Mouse (Mus musculus): ENCODE data around the gene Coro1c.
"Not testable (repeated sequence)": the region's sequence is repeated elsewhere in the genome, so short reads cannot be mapped to it uniquely, and the experiment has no call there.

The Coro1c gene

DNA sequence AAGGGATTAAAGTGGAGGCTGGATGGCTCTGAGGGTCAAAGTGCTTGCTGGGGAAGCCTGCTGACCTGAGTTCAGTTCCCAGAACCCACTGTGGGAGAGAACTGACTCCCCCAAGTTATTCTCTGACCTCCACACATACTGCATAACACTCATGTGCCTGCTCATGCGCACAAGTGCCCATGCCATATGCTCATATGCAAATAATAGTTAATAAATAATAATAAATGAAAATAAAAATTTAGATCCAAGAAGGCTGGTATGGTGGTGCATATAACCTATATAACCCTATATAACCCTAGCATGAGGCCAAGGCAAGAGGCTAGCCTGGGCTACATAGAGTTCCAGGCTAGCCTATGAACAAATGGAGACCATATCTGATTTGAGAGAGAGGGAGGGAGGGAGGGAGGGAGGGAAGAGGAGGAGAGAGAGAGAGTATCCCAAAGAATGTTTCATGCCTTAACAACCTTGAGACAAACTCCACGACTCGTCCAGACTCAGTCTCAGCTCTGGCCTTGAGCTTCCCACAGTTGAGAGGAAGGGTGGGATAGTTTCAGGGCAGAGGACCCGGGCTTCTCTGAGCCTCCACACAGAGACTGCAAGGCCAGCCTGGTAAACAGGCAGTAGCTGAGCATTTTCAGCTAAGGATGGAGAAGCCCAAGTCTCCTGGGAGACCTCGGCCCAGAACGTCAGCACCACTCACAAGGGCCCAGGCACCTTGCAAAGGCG, 78.8 kb downstream of the Coro1c start:
- no peak for DNase-seq (ENCODE audit: low spot score)

DNA sequence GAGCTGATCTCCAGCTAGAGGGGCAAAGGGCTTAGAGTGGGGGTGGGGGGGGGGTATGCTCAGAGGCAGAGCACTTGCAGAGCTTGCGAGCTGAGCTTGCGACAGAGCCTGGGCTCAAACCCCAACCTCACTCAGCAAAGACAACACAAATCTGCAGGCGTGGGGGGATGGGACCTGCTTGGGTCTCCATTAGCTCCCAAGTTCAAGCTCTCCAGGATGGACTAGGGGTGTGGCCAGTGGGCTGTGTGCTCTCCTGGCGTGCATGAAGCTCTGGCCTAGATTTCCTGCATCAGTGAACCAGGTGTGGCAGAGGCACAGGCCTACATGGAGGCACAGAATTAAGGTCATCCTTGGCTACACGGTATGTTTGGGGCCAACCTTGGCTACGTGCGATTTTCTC, 80.1 kb downstream of the Coro1c start:
- no peak for DNase-seq (ENCODE audit: low spot score)

DNA sequence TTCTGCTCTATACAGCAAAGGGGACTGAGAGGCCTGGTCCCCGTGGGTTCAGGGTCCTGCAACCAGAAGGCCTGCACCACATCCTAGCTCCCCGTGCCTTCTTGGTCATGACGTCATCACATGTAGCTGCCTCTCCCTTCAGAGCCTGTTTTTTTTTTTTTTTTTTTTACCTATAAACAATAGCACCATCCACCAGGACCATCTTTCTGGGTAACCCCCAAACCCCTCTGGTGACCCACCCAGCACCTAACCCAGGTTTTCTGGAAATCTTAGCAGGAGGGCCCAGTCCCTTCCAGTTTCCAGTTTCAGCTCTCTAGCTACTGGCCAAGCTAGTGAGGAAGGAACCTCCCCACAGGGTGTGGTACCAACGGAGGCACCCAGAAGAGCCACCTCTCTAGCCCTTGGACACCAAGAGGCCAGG, 80.6 kb downstream of the Coro1c start:
- DNase-seq (ENCODE audit: low spot score), result no peak

DNA sequence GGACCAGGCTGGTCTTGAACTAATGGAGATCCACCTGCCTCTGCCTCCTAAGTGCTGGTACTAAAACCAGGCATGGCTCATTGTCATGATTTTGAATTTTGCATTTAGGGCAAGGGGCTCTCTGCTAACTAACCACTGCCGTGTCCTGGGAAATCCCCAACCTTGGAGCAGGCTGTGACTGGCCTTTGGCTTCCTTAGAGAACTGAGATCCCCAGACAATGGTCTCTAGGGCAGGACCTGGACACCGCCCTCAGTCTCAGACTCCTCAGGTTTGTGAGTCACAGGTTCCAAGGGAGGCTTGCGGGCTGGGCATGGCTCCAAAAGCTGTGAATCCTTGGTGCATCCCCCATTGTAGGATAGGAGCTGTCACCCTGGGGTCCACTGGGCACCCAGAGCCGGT, 81.9 kb downstream of the Coro1c start:
- DNase-seq (ENCODE audit: low spot score), result no peak

- DNase-seq (ENCODE audit: low spot score), result no peak
Measured at GRCm38 (mm10) chr5:113825558-113825957, 83.0 kb downstream of the Coro1c start.

DNA sequence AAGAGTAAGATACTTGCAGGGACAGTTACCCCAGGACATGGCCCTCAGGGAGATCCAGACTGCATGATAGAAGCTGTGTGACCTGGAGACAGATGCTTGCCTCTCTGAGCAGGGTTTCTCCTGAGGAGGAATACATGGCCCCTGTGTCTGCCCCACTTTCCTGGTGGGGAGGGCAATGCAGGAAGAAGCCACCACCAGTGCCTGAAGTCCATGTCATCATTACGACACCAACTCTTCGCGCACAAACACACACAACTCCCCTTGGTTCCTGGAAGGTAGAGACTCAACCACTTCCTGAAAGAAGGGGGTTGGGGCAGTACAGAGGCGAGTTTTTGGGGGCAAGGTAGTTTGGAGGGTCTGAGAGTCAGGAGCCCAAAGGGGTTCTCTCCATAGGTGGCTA, 84.3 kb downstream of the Coro1c start:
- DNase-seq (ENCODE audit: low spot score), result no peak

DNA sequence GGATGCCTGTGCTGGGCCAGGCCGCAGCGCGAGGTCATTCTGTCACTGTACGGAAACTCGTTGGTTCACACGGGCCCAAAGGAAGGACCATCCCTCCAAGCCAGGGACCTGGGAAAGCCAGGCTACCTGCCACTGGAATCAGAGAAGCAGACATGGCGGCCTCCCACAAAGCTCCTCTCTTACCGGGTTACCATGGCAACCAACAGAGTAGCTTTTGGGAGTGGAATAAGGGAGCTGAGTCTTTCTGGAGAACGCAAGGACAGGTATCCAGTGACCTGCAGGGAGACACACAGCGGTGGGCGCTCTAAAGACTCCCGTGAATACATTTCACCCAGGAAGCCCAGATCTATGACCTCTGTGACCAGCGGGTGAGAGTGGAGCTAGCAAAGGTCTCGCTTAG, 90.0 kb downstream of the Coro1c start:
- DNase-seq (ENCODE audit: low spot score), result no peak

DNA sequence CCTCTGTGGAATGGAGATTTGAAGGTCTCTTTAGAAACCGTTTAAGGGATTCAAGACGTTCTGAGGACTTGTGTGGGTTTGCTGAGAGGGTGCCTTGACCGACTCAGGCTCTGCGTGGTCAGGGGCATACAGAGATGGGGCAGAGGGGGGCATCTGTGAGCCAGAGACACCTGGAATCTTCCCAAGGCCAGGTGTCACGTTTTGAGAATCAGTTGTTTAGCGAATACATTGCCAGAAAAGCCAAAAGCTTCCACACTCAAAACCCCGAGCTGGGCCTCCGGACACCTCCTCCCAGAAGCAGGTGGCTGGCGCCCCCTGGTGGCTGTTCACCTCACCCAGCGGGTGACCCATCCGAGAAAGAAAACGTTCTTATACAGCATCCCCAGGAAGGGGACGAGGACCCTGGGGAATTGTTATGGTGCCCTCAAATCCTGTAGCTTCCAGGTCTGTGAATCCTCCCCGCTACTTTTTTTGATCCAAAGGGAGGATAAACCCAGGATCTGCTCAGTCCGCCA, 92.9 kb downstream of the Coro1c start:
- peak; percentile 76 for DNase-seq (ENCODE audit: low spot score)

DNA sequence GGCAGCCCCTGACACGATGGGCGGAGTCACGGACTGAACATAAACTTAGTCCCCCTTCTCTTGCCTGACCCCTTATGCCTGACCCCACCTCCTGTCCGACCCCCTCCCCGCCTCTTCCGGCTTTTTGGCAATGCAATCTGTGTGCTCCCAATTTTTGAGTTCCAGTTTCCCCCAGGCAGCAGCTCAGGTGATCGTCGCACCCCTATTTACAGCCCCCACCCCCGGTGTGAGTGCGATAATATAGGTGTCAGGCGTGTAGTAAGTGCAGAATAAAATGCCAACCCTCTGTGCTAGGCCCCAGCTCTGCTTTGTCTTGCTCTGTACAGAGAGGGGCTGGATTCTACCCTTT, 93.5 kb downstream of the Coro1c start:
- DNase-seq (ENCODE audit: low spot score), result no peak

DNA sequence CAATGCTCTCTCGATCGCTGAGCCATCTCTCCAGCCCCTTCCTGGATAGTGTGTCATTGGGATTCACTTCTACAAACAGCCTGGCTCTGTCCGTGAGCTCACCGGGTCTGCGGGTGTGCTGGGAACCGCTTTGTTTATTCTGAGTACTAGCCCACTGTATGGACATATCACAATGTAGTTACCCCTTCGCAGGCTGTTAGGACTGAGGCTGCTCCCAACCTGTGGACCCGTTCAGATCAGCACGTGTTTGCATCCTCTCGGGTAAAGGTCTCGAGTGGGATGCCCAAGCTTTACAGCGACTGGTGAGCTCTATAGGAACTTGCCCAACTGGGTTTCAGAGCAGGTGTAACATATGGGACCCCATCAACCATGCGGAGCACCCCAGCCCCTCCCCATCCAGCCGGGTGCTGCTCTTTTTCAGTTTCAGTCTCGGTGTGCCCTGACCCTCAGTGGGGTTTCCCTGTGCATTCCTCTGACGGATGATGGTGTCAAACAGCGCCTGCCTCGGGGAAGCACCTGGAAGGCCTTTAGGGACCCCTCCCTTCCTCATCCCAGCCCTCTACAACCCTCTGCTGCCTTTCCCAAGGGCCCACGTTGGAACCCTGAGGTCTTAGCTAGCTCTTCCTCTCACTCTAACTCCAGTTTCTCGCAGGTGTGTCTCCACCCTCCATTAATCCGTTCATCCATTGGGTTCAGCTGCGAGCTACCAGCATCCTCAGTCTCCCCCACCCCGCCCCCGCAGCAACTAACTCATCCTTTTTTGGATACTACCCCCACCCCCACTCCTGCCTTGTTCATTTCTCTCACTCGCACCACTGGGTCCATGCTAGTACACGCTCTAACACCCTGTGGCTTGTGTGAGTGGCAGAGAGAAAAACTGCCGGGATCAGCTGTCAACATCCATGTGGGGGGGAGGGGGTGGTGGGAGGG, 94.2 kb downstream of the Coro1c start:
- DNase-seq (ENCODE audit: low spot score), result no peak

GRCm38 (mm10) chr5:113813608-113814007, 95.0 kb downstream of the Coro1c start:
- no peak for DNase-seq (ENCODE audit: low spot score)

DNA sequence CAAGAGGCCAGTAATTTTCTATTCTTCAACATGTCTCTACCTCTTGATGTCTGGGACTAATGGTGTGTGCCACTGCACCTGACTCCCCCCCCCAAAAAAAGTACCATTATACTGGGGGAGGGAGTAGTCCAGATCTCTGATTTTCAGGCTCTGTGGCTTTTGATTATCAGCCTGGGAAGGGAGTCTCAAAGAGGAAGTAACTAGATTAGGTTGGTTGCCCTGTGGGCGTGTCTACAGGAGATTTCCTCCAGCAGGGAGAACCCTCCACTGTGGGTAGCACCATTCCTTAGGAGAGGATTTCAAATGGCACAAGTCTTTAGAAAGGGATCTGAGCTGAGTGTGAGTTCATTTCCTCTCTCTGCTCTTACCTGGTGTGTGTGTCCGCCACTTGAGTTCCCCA, 95.9 kb downstream of the Coro1c start:
- no peak for DNase-seq (ENCODE audit: low spot score)

DNA sequence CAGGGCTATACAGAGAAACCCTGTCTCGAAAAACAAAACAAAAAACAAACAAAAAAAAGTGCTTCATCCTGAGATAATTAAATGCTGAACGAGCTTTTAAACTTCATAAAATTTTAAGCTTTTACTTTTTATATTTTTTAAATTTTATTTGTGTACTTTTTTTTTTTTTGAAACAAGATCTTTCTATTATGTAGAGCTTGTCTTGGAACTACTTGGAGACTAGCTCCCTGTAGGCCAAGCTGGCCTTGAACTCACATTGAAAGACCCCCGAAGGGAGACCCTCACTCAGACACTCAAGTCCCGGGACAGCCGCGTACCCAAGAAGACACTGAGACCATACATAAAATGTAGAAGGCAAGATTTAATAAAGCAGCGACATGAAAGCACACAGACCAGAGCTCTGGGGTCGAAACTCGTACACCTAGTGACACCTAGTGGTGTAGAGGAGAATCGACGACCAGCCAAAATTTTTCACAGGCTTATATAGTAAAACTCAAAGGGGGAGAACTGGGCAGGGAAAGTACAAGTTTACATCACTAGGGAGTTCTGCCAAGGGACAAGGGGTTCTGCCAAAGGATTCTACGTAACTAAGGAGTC, 96.6 kb downstream of the Coro1c start:
- DNase-seq (ENCODE audit: low spot score), result not testable (repeated sequence)

GRCm38 (mm10) chr5:113810111-113810510, 98.4 kb downstream of the Coro1c start:
- DNase-seq (ENCODE audit: low spot score), result no peak

- DNase-seq (ENCODE audit: low spot score), result no peak
Measured at GRCm38 (mm10) chr5:113808177-113808576, 100.4 kb downstream of the Coro1c start.

DNA sequence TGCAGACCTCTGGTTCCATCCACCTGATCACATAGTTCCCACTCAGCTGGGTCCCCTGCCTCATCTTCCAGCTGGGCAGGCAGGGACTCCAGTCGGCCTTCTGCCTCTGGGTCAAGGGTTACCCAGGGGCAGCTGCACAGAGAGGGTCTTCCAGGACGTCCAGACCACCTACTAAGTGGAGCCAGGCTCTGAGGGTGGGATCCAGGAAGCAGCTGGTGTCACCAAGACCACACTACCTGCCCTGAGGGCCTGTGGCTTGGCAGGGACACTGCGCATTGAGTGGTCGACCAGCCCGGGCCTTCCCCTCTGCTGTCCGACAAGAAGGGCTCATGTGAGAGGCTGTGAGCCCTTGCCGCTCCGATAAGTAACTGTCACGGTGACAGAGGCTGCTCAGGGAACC, 100.8 kb downstream of the Coro1c start:
- no peak for DNase-seq (ENCODE audit: low spot score)

DNA sequence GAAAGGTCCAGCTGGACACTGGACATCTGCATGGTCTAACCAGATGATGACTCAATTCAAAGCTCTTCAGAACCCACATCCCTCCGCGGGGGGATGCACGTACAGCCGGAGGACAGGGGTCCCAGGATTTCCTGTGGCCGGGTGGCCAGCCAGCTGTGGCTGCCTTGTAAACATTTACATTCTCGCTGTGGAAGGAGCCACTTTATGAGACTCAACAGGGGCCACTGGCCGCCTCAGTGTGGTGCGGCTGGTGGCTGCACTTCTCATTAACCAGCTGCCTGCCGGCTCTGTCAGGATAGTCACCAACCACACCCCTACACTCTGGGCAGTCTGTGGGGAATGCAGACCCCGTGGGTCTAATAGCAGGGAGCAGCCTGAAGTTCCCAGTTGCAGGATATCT, 102.1 kb downstream of the Coro1c start:
- no peak for DNase-seq (ENCODE audit: low spot score)

DNA sequence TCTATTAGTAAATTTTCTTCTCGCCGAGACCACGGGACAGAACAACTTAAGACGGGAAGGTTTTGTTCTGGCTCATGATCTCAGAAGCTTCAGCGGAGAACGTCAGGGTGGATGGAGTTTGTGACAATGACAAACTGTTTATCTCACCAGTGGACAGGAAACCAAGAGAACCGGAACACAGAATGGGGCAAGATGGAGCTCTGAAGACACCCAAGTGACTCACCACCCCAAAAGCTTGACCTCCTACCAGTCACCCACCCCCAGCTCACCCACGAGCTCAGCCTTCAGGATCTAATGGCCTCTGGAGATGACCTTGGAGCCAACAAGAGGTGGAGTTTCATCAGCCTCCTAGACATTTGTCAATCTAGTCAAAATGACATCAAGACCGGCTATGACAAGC, 103.3 kb downstream of the Coro1c start:
- DNase-seq (ENCODE audit: low spot score), result no peak

GRCm38 (mm10) chr5:113804395-113804966, 104.1 kb downstream of the Coro1c start:
- DNase-seq (ENCODE audit: low spot score), result no peak

DNA sequence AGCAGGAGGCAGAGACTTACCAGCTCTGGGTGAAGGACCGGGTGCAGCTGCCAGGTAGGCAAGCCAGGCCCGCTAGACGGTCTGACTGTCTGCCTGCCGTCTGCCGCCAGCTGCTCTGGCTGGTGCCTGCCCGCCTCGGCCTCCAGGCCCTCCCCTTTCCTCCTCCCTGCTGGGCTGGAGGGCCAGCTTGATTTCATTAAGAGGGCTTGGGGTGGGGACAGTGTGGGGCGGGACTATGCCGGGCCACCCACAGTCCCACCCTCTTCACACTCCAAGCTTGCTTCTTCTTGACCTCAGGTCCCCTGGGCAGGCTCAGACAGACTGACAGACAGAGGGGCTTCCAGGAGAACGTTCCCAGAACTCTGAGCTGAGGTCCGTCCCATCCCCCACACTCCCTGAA, 108.3 kb downstream of the Coro1c start, which contains the start of gene Tmem119:
Tmem119 (minus strand) TSS at position 237 of the 400 bp plus-strand sequence.
- peak; percentile 68 for DNase-seq (ENCODE audit: low spot score)

DNA sequence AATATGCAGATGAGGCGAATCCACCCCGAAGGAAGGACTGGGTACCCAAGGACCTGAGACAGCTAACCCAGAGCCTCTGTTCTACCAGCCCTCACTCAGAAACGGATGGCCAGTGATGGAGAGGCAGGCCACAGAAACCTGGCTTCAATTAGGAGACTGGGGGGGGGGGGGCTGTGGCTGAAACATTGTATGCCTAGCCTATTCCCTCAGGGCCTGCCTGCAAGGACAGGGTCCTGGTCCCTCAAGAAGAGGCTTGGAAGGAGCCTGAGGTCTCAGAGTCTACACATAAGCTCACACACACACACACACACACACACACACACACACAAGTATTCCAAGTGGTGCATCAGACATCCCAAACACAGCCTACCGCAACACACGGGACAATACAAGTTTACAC, 108.9 kb downstream of the Coro1c start:
- DNase-seq (ENCODE audit: low spot score), result no peak

- DNase-seq (ENCODE audit: low spot score), result no peak
Measured at GRCm38 (mm10) chr5:113798525-113798924, 110.0 kb downstream of the Coro1c start.

Measured in urinary bladder, postnatal 14 days (tissue).